In genomic region chr17:88403269-88403668, GRCm38 (mm10) we compare ENCODE assay signal across 10 mouse cellular contexts. TPM values are rescaled to one million over a fixed set of nuclear protein-coding genes. Genes with fewer than 3 reads are reported as not detected.
DNase-seq lines count a peak whose midpoint lies in the region; ATAC-seq lines count a peak whose summit lies in the region.
"Had no signal": no experiment of that assay in that cellular context is flagged by ENCODE, and none has a peak within 500 bp of the region (broad histone marks: within the 10 kb centered on the region; RNA-seq: fewer than 3 reads in every experiment).

No protein-coding gene starts in this region.

- 0 out of 2 replicates have a peak, but pooled peaks have one; percentile 11 for ATAC-seq in liver, embryonic 16.5 days (ENCODE audit: low read depth)
- no peak for ATAC-seq in liver, embryonic 12.5 days
- ATAC-seq in activated CD4-positive, CD25-positive, alpha-beta regulatory T cell, adult 4 months: peak; percentile 97

- no peaks in the 10 kb centered on the region for H3K9me3 ChIP-seq in liver, embryonic 16.5 days (replicated peaks; ENCODE audit: control insufficient read depth, low read length)
- H3K9me3 ChIP-seq in liver, embryonic 12.5 days (replicated peaks): no peaks in the 10 kb centered on the region
- H3K9me3 ChIP-seq: heart, embryonic 13.5 days; lung, embryonic 15.5 days had no signal

- no peak overlapping the region for H3K9ac ChIP-seq in liver, embryonic 16.5 days (ENCODE audit: low read depth, low read length)
- H3K9ac ChIP-seq in liver, embryonic 12.5 days: no peak overlapping the region
- H3K9ac ChIP-seq: heart, embryonic 13.5 days; lung, embryonic 15.5 days had no signal

- H3K27me3 ChIP-seq in liver, embryonic 16.5 days (ENCODE audit: control insufficient read depth, insufficient read depth, low read depth, low read length): peaks cover 10% of the 10 kb centered on the region
- H3K27me3 ChIP-seq in liver, embryonic 12.5 days (replicated peaks): peaks cover 39% of the 10 kb centered on the region

- H3K27ac ChIP-seq in liver, embryonic 16.5 days (ENCODE audit: low read length): no peak overlapping the region
- H3K27ac ChIP-seq in liver, embryonic 12.5 days: no peak overlapping the region
- H3K27ac ChIP-seq: heart, embryonic 13.5 days; lung, embryonic 15.5 days had no signal

- WGBS in liver, embryonic 16.5 days (ENCODE audit: insufficient replicate concordance): 58% methylated on average over 6 of the region's 6 CpGs
- WGBS in liver, embryonic 12.5 days (ENCODE audit: insufficient replicate concordance): 60% methylated on average over 6 of the region's 6 CpGs

- H3K4me1 ChIP-seq in liver, embryonic 16.5 days (ENCODE audit: control insufficient read depth, low read depth, low read length): no peaks in the 10 kb centered on the region
- H3K4me1 ChIP-seq in liver, embryonic 12.5 days: no peaks in the 10 kb centered on the region
- H3K4me1 ChIP-seq: lung, embryonic 15.5 days had no signal

- no peak overlapping the region for H3K4me2 ChIP-seq in liver, embryonic 16.5 days (ENCODE audit: low read depth, low read length)
- H3K4me2 ChIP-seq in liver, embryonic 12.5 days: no peak overlapping the region
- H3K4me2 ChIP-seq: heart, embryonic 13.5 days; lung, embryonic 15.5 days had no signal

- no peaks in the 10 kb centered on the region for H3K36me3 ChIP-seq in liver, embryonic 16.5 days (ENCODE audit: control insufficient read depth, insufficient read depth)
- no peaks in the 10 kb centered on the region for H3K36me3 ChIP-seq in liver, embryonic 12.5 days
- H3K36me3 ChIP-seq: heart, embryonic 13.5 days; lung, embryonic 15.5 days had no signal

- DNase-seq in lung, postnatal 25 days (ENCODE audit: low spot score): peak; percentile 45
- DNase-seq in thymus, postnatal 14 days: peak; percentile 42
- no peak for DNase-seq in gastrocnemius, postnatal 10 days
- no peak for DNase-seq in layer of hippocampus, adult 11-12 months (ENCODE audit: low spot score)
- DNase-seq: cerebellum, postnatal 36 days had no signal

- no peak overlapping the region for H3K4me3 ChIP-seq in liver, embryonic 16.5 days (ENCODE audit: low read depth, low read length)
- H3K4me3 ChIP-seq in liver, embryonic 12.5 days: no peak overlapping the region
- H3K4me3 ChIP-seq: heart, embryonic 13.5 days; lung, embryonic 15.5 days had no signal

RNA-seq across cellular contexts. Expression of gene Foxn2, which starts 37.2 kb away (rescaled TPM):
- polyA plus RNA-seq in liver, embryonic 16.5 days (2015; fragmentation: Nextera tagmentation; extraction: Ambion mirVana): 11.0 and 11.8 TPM in 2 replicates
- 17.5 and 18.5 TPM in 2 replicates for polyA plus RNA-seq in liver, embryonic 12.5 days (2016; fragmentation: Nextera tagmentation; extraction: Ambion mirVana)
- 10 to 100 TPM; 34.0 to 36.1 TPM for polyA plus RNA-seq in activated CD4-positive, CD25-positive, alpha-beta regulatory T cell, adult 4 months (2017; shearing (Covaris generic))
- total RNA-seq in gastrocnemius, postnatal 10 days (2021): 10 to 100 TPM; 17.5 to 19.4 TPM

Comparison
In these comparisons a context has a peak if more than half of its experiments do, and no peak if none do; other contexts are left out.
1. DNase-seq: peak in lung, postnatal 25 days (single experiment) and thymus, postnatal 14 days (single experiment); none in gastrocnemius, postnatal 10 days (single experiment) and layer of hippocampus, adult 11-12 months (single experiment).